Mouse (Mus musculus): ENCODE data around the gene Ankrd27.

Gene Ankrd27

DNA sequence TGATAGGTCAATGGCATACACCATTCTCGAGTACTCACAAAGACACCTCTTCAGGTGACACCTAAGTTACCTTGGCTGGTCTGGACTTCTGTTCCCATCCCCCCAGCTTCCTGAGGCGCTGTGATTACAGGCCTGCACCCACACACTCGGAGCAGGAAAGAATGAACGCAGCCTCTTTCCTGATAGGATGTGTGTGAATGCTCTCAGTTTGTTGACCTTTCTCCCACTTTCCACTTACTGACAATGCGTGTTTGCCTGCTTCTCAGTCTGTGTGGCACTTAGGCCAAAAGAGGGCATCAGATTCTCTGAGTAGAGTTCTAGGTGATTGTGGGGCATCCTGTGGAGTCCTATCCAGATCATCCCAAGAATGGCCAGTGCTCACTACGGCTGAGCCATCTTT, 54.0 kb downstream of the Ankrd27 start:
- no peak for DNase-seq (ENCODE audit: low read depth, low spot score)

DNA sequence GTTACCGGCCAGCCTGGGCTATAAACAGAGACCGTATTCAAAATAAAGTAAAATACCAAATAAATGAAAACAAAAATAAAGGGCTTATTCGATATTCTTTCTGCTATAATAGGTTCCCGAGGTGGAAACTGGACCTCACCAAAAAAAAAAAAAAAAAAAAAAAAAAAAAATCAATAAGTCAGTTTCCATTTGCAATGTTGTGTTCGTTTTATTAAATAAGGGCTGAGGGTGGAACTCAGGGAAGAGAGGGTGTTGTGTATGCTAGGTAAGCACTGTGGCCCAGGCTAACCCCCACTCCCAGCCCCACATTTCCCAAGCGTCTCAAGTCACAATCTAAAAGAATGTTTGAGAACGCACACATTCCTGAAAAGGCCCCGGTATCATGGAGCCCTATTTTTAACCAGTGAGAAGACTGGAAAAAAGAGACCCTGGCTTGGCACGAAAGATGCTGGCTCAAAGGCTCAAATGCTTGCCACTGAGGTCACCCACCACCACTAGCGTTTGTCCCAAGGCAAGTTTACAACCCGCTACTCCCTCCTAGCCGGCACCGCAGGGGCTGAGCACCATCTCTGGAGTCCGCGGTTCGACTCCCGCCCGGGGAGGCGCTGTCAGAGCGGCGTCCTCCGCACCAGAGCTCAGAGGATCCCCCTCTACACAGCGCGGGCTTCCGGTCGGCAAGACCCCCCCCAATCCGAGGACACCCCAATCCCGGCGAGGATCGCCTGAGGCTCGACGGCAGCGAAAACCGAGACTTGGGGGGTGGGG, 60.5 kb downstream of the Ankrd27 start:
- DNase-seq (ENCODE audit: low read depth, low spot score) = no peak

DNA sequence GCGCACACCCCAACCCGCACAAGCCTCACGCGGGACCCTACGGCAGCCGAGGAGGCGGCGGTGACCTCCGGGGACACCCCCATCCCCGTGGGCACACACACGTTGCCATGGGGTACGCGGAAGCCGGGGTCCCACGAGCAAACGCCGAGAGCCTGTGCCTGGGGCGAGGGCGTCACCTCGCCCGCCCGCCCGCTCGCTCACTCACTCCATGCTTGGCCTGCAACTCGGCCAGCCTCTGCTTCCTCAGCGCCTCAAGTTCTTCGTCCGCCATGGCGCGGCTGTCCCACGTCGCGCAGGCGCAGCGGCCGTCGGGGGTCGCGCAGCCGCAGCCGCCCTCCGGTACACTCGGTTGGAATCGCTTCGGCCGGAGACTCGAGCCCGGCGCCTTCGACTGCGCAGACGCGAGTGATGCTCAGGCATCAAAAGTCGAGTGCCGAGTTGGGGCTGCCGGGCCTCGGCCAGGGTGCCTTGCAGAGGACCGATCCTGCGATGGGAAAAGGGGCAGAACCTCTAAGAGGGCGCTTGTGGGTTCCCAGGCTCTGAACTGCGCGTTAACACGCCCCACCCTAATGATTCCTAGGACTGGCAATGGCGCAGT, 61.2 kb downstream of the Ankrd27 start, which contains the start of gene Pdcd5:
TSS of gene Pdcd5 (minus strand) at position 421 of the 598 bp plus-strand sequence.
- peak; percentile 97 for DNase-seq (ENCODE audit: low read depth, low spot score)

DNA sequence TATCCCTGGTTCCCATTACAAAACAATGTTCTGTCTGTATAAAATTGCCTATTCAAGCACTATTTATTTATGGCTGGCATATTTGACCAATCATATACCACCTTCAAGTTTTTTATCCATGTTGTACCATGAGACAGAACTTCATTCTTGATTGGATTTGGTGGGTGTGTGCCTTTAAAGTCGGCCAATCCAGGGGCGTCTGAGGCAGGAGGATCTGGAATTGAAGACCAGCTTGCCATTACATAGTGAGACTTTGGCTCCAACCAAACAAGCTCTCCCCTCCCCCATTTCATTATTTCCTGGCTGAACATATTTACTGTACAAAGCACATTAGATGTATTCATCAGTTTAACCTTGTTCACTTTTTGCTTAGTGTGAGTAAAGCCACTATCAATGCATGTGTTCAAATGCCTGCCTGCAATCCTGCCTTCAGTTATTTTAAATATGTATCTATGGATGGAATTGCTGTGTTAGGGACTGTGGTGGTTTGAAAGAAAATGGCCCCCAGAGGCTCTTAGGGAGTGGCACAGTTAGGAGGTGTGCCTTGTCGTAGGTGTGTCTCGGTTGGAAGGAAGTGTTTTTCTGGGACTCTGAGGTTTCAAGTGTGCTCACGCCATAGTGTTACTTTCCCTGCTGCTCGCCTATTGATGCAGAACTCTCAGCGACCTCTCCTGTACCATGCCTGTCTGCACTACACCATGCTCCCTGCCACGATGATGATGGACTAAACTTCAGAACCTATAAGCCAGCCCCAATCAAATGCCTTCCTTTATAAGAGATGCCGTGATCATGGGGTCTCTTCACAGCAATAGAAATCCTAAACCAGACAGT, 62.4 kb downstream of the Ankrd27 start:
- DNase-seq (ENCODE audit: low read depth, low spot score) = no peak

DNA sequence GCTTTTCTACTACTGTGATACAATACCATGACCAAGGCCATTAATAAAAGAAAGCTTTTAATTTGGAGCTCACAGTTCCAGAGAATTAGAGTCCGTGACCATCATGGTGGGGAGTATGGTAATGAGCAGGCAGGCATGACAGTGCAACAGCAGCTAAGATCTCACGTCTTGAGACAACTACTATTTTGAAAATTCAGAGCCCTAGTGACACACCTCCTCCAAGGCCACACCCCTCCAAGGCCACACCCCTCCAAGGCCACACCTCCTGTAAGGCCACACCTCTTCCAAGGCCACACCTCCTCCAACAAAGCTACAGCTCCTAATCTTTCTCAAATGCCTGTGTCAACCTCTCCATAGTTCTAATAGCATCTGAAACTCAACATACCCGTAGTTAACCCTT, 63.0 kb downstream of the Ankrd27 start:
- DNase-seq (ENCODE audit: low read depth, low spot score) = no peak

DNA sequence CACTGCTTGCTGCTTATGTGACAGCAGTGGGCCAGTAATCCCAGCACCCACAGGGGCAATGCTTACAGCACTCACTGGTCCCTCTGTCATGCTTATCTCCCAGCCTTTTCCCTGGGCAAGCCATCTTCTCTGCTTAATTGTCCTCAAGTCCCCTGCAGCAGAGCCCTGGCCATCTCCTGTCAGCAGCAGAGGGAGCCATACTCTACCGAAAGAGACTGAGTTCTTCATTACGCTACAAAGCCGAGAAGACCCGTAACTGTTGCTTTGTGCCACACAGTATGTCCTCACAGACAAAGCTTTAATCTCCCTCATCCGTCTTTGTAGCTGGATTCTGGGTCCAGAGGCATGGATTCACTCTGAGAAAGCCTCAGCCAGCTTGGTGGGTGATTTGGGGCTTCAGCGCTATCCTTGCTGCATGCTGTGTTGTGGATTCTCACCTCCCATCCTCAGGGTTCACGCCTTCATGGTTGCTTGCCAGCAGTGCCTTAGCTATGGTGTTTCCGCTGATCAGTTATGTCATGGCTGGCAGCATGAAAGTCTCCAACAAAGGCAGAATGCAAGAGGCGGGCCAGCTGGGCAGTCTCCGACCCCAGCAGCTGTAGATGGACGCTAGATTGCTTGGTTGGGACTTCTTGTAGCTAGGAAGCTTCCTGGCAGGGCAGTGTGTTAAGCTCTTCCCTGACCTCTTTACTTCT, 64.8 kb downstream of the Ankrd27 start:
- DNase-seq (ENCODE audit: low read depth, low spot score) = no peak

DNA sequence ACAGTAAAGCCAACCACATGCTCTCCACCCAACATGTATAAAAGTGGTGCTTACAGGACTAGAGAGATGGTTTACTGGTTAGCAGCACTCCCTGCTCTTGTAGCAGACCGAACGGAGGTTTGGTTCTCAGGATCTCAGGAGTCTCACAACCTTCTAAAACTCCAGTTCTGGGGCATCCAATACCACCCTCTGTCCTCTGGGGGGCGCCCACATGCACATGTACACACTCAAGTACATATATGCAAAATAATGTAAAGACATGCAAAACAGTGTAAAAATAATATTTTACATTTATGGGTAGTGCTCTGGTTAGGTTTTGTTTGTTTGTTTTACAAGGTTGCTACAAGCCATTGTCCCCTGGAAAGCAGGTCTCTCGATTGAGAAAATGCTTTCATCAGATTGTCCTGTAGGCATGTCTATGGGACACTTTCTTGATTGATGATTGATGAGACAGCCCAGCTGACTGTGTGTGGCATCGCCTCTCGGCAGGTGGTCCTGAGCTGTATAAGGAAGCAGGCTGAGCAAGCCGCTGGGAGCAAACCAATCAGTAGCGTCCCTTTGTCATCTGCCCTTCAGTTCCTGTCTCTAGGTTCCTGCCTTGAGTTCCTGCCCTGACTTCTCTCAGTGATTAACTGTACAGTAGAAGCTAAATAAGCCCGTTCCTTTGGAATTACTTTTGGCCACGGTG, 65.7 kb downstream of the Ankrd27 start:
- no peak for DNase-seq (ENCODE audit: low read depth, low spot score)

DNA sequence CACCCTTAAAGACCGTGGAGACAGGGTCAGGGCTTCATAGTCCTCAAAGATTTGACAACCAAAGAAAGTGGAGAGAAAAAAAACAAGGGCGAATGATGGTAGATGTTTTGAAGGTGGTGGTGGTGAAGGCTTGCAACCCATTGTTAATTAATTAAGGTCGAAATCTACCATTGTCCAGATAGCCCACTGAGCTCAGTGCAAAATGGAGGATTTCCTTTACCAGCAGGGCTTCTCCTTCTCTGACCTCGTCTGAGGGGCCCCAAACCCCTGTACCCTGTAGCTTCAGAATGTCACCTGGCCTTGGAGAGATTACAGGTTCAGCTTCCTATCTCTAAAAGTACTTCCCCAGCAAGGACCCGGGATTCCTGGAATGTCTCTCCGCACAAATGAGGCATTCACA, 71.8 kb downstream of the Ankrd27 start:
- DNase-seq (ENCODE audit: low read depth, low spot score) = no peak

DNA sequence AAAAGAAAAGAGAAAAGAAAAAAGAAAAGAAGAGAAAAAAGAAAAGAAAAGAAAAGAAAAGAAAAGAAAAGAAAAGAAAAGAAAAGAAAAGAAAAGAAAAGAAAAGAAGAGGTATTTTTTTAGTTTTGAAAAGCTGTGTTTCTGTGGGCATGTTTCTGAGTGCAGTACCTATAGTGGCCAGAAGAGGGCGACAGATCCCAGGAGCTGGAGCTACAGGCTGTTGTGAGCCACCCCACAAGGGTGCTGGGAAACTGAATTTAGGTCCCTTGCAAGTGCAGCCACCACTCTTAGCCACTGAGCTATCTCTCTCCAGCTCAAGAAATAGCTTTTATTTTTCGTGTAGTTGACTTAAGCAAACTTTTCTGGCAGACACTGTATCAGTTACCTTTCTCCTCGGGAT, 73.1 kb downstream of the Ankrd27 start:
- no peak for DNase-seq (ENCODE audit: low read depth, low spot score)

DNA sequence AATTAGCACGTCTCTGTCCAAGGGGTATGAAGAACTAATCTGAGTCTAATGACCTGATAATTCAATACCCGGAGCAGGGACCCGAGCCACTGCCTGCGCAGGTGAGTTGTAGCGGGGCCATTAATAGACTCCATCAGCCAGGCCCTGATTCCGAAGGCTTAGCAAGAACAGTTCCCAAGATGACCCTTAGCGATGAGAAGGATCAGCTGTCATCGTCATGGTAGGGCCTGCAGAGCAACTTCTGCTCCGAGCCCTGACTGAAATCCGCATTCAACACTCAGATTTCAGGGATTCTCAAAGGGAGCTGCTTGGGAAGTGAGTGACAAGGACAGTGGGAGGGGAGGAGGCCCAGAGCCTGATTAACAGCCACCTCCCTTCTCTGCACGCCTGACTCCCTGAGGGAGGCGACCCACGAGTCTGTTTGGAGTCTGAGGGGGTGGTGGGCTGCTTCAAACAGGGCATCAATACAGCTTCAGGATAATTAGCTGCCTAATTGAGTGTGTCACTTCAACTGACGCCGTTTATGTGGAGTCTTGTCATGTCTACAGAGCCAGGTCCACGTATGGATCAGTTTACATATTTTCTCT, 77.8 kb downstream of the Ankrd27 start:
- no peak for DNase-seq (ENCODE audit: low read depth, low spot score)

DNA sequence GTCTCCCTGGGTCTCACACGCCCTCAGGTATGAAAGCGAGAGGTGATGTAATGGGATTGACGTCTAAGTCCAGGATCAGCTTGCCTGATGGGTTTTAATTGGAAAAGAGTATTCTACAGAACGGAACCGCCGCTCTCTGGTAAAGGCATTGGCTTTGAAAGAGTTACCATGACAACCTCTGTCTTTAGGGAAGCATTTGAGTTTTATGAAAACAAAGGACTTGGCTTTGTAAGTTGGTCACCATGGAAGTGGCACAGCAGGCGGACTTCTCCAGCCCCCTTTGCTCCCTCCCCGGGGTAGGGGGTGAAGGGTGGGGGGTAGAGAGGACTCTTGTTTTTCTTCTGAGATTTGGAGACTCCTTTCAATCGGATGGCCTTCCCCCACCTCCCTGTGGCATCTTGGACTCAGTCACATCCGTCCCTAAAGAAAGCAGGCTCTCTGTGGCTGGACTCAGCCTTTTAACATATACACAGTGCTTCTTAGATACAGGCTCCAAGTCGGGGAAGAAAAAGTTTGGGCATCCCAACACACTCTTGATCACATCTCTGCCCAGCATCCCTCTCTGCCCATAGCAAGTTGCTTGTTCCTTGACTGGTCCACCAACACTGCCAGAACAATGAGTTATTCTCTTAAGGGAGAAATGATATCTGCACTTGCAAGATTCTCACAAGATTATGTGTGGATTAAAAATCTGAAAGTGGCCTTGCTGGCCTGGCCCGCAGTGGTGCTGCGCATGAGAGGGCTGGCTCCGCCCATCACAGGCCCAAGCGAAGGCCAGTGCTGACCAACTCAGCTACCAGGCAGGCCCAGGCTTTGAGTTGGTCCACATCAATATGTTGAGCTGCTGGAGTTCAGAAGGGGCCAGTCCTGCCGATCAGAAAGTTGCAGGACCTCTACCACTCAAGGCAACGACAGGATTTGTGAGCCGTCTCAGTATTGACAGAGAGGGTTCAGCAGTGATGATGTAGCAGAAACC, 82.3 kb downstream of the Ankrd27 start:
- no peak for DNase-seq (ENCODE audit: low read depth, low spot score)

DNA sequence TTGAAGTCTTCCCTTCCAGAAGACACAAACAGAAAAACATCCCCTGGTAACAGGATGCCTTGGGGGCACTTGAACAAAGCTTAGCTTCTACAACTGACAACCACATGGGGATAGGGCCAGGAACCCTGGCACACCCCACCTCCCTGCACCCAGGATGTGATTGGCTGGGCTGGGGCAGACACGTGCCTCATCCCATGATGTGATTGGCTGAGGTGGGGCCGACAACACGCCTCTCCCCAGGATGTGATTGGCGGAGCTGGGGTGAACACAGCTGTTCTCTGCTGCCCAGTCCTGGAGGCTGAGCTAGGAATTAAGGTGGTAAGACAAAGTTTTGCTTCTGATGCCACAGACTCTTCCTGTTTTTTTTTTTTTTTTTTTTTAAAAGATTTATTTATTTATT, 92.9 kb downstream of the Ankrd27 start:
- DNase-seq (ENCODE audit: low read depth, low spot score) = no peak

DNA sequence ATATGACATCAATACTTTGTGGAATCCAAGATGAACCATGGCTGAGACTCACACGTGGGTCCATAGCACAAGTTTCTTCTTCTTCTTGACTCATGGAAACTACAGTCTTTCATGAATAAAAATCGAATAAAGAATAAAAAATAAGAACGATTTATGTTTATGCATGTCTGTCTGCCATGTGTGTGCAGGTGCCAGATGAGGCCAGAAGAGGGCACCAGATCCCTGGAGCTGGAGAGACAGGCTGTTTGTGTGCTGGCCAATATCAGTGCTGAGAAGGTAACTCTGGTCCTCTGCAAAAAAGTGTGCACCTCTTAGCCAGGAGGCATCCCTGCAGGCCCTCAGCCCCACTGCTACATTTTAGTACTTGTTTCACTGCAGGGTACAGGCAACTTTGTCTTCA, 95.5 kb downstream of the Ankrd27 start:
- no peak for DNase-seq (ENCODE audit: low read depth, low spot score)

DNA sequence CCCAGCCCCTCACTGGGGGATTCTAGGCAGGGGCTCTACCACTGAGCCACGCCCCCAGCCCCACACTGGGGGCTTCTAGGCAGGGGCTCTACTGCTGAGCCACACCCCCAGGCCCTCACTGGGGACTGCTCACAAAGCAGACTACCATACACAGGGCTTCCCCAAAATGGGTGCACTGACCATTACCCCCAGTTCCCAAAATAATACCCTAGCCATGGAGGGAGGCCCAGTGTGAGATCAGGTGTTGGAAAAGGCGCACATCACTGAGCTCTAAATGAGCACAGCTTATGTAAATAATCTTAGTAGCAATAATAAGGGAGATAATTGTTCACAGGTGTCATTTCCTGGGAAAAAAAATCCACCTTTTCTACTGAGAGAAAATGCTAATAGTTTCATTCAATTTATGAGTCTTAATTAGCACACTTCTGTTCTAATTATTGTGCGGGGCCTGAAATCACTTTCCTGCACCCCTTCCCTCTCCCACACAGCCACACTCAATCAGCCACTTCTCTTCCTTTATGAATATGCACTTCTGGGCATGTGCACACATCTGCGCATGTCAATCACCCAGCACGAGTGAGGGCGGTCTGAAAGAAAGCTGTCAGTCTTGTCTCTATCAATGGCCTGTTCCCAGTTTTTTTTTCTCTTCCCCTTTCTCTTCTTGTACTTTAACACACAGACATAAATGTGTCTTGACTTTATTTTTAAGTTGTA, 97.5 kb downstream of the Ankrd27 start:
- no peak for DNase-seq (ENCODE audit: low read depth, low spot score)

DNA sequence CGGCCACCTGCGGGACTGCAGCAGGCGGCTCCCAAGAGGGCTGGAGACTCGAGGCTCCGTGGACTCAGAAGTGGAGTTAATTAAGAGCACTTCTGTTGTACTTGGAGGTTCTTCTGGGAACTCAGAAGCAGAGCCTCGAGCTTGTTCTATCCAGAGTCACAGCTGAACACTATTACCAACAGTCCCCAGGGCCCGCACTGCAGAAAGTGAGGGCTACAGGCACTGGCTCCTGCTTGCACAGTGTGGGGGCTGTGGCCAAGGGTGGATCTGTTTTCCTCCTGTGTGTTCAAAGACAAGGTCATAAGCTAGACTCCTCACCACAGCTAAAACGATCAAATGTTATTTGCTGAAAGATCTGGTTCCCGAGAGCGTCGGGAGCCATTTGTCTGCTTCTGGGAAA, 100.2 kb downstream of the Ankrd27 start:
- DNase-seq (ENCODE audit: low read depth, low spot score) = no peak

DNA sequence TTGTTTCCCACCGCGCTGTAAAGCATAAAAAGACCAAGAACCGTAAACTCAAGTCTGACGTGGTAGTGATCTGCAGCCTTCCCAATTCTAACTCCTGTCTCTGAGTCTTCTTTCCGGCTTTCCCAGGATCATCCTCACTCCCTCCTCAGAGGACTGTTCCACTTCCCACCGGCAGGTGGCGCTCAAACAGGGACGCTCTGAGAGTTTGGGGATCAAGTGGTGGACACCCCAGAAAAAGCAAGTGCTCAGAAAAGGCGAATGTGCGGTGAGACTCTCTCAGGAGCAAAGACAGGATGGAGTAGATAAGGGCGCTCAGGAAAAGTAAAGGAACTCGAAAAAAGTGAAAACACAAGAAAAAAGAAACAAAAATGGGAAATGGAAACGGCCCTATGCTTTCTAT, 100.7 kb downstream of the Ankrd27 start:
- DNase-seq (ENCODE audit: low read depth, low spot score) = peak; percentile 33

DNA sequence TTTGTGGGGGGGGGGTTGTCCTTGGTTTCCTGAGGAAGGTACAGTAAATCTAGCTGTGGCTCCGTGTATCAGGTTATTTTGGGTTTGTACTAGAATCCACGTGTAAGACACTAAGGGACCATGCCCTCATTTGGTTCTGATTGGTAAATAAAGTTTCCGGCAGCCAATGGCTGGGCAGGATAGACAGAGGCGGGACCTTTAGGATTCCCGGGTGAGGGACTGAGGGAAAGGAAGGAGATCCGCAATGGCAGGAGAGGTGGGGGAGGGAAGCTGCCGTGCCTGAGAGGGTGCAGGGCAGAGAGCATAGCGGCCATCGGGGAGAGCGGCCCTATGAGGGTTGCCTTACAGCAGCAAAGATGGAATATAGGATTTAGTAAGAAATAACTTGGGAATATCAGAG, 101.2 kb downstream of the Ankrd27 start:
- DNase-seq (ENCODE audit: low read depth, low spot score) = no peak

DNA sequence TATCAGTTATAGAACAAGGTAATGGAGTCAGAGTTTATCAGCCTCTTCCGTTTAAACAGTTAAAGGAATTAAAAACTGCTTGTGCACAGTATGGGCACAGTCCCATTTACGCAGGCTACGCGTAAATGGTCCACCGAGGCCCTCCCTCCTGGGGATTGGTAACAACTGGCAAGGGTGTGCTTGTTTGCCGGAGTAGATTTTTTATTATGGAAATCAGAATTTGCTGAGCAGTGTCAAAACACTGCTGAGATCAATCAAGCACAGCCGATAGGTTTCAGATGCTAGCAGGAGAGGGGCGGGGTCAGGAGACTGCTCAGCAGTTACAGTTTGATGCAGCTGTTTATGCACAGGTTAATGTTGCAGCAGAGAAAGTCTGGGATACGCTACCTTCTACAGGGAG, 102.2 kb downstream of the Ankrd27 start:
- DNase-seq (ENCODE audit: low read depth, low spot score) = no peak

All from retina, postnatal 7 days (tissue).